Mouse (Mus musculus) testis, adult 2 months (tissue): Measurements from ENCODE around the gene Slc2a9. TPM values are rescaled to one million over a fixed set of nuclear protein-coding genes. Genes with fewer than 3 reads are reported as not detected.
A peak's percentile ranks its signal among the peaks of the same experiment; 100 is the strongest.
"Not testable (repeated sequence)": the region's sequence is repeated elsewhere in the genome, so short reads cannot be mapped to it uniquely, and the experiment has no call there.

Experiments used
- H3K27ac ChIP-seq: fragments of 200-500 bp; 2 replicates; pipeline ENCODE4 v1.5.1; 2012; ENCODE audit warnings: low read depth, low read length; ENCODE audit not compliant: control insufficient read depth, insufficient read depth
- H3K27me3 ChIP-seq: fragments of 200-500 bp; 2 replicates; pipeline ENCODE4 v1.6.1; 2012; ENCODE audit warnings: mild to moderate bottlenecking, low read length, moderate library complexity; ENCODE audit not compliant: control insufficient read depth, insufficient read depth
- H3K36me3 ChIP-seq: fragments of 200-500 bp; 2 replicates; pipeline ENCODE4 v1.6.1; 2012; ENCODE audit warnings: mild to moderate bottlenecking, low read length; ENCODE audit not compliant: control insufficient read depth, insufficient read depth
- H3K4me1 ChIP-seq: fragments of 200-500 bp; 2 replicates; pipeline ENCODE4 v1.6.1; 2012; ENCODE audit warnings: low read length; ENCODE audit not compliant: control insufficient read depth, insufficient read depth
- H3K4me3 ChIP-seq: fragments of 200-500 bp; 2 replicates; pipeline ENCODE4 v1.5.1; 2012; ENCODE audit warnings: low read depth, mild to moderate bottlenecking, low read length, moderate library complexity, mixed read lengths; ENCODE audit not compliant: control insufficient read depth
- CTCF ChIP-seq: fragments of 200-500 bp; IDR thresholded peaks from 2 replicates; pipeline ENCODE4 v1.5.1; 2012; ENCODE audit warnings: low read depth, mild to moderate bottlenecking, inconsistent platforms, low read length, moderate library complexity; ENCODE audit not compliant: control insufficient read depth, insufficient read depth, insufficient replicate concordance
- POLR2A ChIP-seq: fragments of 200-500 bp; IDR thresholded peaks from 2 replicates; pipeline ENCODE4 v1.6.1; 2012; ENCODE audit warnings: low read depth, mild to moderate bottlenecking, inconsistent platforms, low read length, moderate library complexity; ENCODE audit not compliant: control insufficient read depth
- polyA plus RNA-seq: library from polyadenylated mRNA; depleted of rRNA; stranded (reverse); fragments of >200 nt; gene quantifications from 2 replicates; pipeline ENCODE4 v1.2.3, GENCODE M21; 2012

Gene Slc2a9
- polyA plus RNA-seq, 1 experiment = 0.19 TPM

- Histone ChIP-seq H3K4me3 (peak overlapping the region; percentile 48), H3K4me1 (peaks cover 3% of the 10 kb centered on the region), H3K27me3 (no peaks in the 10 kb centered on the region), H3K36me3 (no peaks in the 10 kb centered on the region), H3K27ac (no peak overlapping the region)
- TF ChIP-seq POLR2A (no peak), CTCF (no peak)
Observed at GRCm38 (mm10) chr5:38479908-38480725, 22.8 kb downstream of the Slc2a9 start.

- H3K27me3 ChIP-seq, H3K4me1 ChIP-seq, H3K27ac ChIP-seq, H3K36me3 ChIP-seq, H3K4me3 ChIP-seq: not testable (repeated sequence)
Observed at GRCm38 (mm10) chr5:38479545-38479907, 23.4 kb downstream of the Slc2a9 start.

- H3K4me1 ChIP-seq = peaks cover 3% of the 10 kb centered on the region
- H3K27ac ChIP-seq = no peak overlapping the region
- H3K36me3 ChIP-seq = no peaks in the 10 kb centered on the region
- H3K4me3 ChIP-seq = no peak overlapping the region
- H3K27me3 ChIP-seq = no peaks in the 10 kb centered on the region
- TF ChIP-seq CTCF = no peak
Observed at GRCm38 (mm10) chr5:38479027-38479426, 23.9 kb downstream of the Slc2a9 start.

- no peak overlapping the region for H3K4me3 ChIP-seq
- no peaks in the 10 kb centered on the region for H3K36me3 ChIP-seq
- H3K4me1 ChIP-seq = peaks cover 3% of the 10 kb centered on the region
- H3K27ac ChIP-seq = no peak overlapping the region
- no peak for TF ChIP-seq POLR2A
- TF ChIP-seq CTCF = no peak
- H3K27me3 ChIP-seq = no peaks in the 10 kb centered on the region
Observed at GRCm38 (mm10) chr5:38477731-38478445, 25.1 kb downstream of the Slc2a9 start.

GRCm38 (mm10) chr5:38476861-38477565, 25.9 kb downstream of the Slc2a9 start:
- TF ChIP-seq POLR2A = no peak
- TF ChIP-seq CTCF = peak; percentile 88
- H3K4me1 ChIP-seq = peaks cover 3% of the 10 kb centered on the region
- H3K27ac ChIP-seq = no peak overlapping the region
- H3K4me3 ChIP-seq = peak overlapping the region; percentile 22; the same call in 1 of the 2 replicates
- H3K36me3 ChIP-seq = no peaks in the 10 kb centered on the region
- no peaks in the 10 kb centered on the region for H3K27me3 ChIP-seq

GRCm38 (mm10) chr5:38470881-38471280, 32.1 kb downstream of the Slc2a9 start:
- no peak overlapping the region for H3K27ac ChIP-seq
- H3K4me3 ChIP-seq = no peak overlapping the region
- H3K27me3 ChIP-seq = no peaks in the 10 kb centered on the region
- no peaks in the 10 kb centered on the region for H3K36me3 ChIP-seq
- no peaks in the 10 kb centered on the region for H3K4me1 ChIP-seq
- TF ChIP-seq POLR2A = no peak
- no peak for TF ChIP-seq CTCF

- Histone ChIP-seq H3K4me3 (no peak overlapping the region), H3K4me1 (no peaks in the 10 kb centered on the region), H3K27ac (no peak overlapping the region), H3K27me3 (no peaks in the 10 kb centered on the region), H3K36me3 (no peaks in the 10 kb centered on the region)
- TF ChIP-seq POLR2A (no peak), CTCF (peak; percentile 82; the same call in 1 of the 2 replicates)
Observed at GRCm38 (mm10) chr5:38469891-38470578, 32.9 kb downstream of the Slc2a9 start.
